Mouse (Mus musculus) kidney, adult 18-20 months (tissue): Measurements from ENCODE around the gene Dld.

Experiments
- DNase-seq: peaks from one replicate; pipeline ENCODE4 v3.0.0; 2021

The Dld gene

GRCm38 (mm10) chr12:31290951-31291350 lies 60.3 kb downstream of the Dld start:
- DNase-seq = no peak

GRCm38 (mm10) chr12:31289046-31289445 lies 62.2 kb downstream of the Dld start:
- no peak for DNase-seq

DNA sequence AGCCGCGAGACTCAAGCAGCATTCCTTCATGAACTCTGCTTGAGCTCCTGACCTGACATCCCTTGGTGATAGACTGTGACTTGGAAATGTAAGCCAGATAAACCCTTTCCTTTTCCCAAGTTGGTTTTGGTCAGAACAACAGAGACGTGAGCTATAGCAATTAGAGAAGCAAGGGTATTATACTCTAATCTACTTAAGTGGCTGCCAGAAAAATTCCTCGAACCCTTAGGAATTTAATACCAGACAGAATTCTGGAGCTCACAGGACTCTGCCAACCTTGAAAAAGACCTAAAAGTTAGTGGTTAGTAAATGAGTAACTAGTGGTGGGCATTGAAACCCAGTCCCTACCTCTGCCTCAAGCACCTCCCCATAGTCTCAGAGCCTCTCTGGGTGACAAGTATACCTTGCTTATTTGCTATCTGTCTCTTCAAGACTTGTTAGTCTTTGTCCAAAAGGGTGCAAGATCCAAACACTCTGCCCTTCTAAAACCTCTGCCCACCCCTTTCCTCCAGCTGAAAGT lies 67.6 kb downstream of the Dld start:
- DNase-seq = no peak

DNA sequence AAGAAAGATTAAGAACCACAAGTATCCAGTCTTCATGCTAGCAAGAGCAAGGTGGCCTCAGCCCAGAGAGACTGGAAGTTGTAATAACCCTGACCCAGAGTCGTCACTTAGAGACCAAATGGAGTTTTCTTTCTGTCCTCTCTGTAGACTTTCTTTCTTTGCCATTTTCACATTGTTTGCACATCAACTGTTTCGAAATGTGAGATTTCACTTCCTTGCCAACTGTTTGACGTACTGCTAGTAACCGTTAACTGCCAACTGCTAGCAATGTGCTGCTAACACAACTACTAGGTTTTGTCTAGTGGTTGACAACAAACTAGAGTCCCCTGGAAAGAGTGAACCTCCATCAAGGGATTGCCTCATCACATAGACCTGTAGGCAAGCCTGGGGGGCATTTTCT lies 68.1 kb downstream of the Dld start:
- DNase-seq = no peak

GRCm38 (mm10) chr12:31282241-31282640 lies 69.0 kb downstream of the Dld start:
- DNase-seq = peak; percentile 56
